Mouse (Mus musculus) NIH3T3 (cell line): Measurements from ENCODE around the gene Hoxa7.

Source experiments
- DNase-seq: peaks from one replicate; pipeline ENCODE4 v3.0.0-alpha.2; 2012; ENCODE audit warnings: low read depth

Gene Hoxa7

DNA sequence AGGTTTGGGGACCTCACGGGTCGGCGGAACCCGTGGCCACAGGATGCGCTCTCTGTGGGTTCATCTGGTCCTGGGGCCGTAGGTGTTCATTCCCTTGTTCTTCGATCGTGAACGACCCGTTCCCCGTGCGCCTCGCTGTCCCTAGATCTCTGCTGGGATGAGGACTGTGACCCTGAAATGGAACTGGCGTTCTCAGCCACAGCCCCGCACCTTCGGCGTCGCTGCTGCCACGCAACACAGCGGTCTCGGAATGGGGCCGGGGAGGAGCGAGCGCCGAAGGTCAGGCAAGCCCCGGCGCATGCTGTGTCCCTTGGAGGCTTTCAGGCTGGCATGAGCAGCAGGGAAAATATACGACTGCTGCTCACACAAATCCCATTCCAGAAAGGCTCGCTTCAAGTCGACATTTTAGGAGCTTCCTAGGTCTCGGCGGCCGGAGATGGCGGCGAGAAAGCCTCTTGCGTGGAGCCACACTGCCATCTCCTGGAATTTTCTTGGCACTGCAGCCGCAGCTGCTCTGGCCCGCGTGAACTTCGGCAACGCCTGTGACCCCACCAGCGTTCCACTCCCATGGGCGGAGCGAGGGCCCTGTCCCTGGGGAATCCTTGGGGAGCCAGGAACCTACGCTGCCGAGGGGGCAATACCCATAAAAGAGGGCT lies at the start of gene Hoxa7:
Hoxa7 (minus strand) TSS at position 518 of the 656 bp plus-strand sequence.
- DNase-seq = peak; percentile 96

DNA sequence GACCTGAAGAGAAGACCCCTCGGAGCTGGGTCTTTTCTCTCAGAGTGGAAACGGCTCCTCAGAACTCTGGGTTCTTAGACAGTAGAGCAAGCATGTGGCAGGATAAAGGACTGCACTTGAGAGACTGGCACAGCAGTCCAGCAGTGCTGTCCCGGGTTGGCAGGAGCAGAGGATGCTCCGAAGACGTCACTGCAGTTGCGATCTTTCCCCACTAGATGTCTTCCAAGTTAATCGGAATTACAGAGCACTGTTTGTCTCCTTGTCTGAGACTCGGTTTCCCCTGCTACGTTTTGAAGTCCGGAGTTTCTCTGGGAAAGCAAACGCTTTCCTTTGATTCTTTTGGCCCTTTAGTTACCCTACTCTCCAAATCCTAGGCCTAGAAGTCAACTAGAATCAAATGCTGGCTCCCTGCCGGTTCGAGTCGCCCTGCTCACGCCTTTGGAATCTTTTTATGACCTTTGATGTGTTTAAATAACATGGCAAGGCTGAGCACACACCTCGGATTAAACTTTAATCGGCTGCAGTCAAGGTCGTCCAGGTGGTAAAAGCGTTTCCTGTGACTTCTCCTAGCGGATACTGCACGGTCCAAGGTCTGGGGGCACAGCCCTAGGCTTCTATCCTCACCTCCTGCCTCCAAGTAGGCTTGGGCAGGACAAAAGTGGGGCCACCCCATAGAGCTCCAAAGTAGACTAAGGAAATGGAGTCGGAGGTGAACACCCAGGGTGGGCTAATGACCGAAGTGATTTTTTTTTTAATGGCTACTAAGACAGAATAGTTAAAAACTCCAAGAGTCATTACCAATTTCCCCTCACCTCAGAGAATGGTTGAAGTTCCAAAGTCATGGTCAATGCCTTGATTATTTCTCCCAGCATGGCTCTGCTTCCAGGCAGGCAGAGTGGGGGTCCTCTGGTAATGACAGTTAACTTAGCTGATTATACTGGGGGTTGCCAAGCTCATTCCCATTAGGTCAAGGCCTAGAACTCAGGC lies 49.1 kb upstream of the Hoxa7 start:
- DNase-seq = peak; percentile 85

DNA sequence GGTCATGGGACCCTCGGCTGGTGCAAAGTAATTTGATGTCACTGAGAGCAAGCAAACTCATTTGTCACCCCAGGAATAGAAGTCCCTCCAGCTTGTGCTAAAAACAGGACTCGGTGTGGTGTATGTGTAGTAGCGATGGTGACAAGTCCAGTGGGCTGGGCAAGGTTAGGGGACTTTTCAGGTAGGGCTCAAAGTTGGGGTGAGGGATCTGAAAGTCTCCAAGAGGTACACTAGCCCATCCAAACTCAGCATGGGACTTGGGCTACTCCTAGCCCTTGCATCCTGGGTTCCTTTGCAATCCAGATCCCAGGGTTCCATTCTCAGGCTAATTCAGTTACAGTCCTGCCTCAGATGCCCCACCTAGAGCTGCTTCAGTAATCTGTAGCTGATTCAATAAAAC lies 47.1 kb upstream of the Hoxa7 start:
- no peak for DNase-seq

DNA sequence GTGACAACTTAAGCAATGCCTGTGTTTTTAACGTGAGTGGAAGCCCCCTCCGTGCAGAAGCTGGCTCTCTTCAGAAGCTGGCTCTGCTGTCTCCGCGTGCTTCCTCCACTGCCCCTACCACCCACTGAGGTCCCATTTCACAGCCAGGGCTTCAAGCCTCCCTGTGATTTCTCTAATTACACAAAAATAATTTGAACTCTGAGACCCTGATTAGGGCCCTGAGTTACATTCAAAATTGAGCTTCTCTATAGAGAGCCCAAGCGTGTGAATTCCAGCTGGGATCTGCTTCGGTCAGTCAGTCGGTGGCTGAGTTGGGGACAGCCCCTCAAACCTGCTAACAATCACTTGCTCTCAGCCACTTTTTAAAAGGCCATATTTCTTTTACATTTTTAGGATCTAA lies 46.7 kb upstream of the Hoxa7 start:
- DNase-seq = no peak

DNA sequence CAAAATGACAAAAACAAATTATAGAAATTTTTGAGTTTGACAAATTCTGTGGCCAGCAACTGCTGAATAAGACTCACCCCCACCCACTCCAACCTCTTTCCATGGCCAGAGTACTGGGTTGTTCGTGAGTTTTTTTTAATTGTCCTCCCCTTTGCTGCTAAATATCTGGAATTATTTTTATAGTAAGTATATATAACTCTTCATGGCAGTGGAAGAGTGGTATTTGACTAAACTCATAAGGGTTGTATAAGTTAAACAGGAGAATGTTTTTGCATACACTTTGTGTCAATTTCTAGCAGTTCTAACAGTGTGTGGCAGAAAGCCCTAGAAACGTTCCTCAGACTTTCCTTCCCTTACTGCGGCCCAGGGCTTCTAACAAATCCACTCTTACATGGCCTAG lies 46.0 kb upstream of the Hoxa7 start:
- no peak for DNase-seq

DNA sequence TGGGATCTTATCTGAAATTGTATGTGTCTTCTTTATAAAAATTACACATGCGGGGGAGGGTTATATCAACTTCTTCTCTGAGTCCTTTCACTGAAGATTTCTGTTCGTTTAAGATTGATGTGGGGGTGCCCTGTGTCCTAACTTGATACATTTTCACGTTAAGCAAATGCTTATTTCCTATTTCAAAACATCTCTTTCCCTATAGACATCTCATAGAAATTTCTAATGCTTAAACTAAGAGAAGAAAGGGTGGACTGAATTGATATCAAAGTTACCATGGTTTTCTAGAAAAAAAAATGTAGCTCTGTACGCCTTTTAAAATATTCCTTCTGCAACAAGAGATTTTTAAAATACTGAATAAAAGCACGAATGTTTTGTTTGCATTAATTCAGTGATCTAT lies 45.6 kb upstream of the Hoxa7 start:
- no peak for DNase-seq

DNA sequence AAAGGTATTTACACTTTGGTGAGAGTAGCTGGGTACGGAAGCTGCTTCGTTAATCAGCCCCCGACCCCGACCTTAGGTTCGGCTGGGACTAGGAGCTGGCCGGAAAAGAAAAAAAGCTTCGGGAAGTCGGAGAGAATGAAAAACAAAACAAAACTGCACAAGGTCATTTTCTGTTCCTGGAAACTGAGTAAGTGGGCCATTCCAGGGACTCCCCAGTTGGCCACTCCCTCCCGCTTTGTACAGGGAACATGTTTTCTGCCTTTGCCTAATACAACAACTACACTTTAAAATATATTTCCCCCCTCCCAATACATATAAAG lies 45.0 kb upstream of the Hoxa7 start:
- DNase-seq = no peak

DNA sequence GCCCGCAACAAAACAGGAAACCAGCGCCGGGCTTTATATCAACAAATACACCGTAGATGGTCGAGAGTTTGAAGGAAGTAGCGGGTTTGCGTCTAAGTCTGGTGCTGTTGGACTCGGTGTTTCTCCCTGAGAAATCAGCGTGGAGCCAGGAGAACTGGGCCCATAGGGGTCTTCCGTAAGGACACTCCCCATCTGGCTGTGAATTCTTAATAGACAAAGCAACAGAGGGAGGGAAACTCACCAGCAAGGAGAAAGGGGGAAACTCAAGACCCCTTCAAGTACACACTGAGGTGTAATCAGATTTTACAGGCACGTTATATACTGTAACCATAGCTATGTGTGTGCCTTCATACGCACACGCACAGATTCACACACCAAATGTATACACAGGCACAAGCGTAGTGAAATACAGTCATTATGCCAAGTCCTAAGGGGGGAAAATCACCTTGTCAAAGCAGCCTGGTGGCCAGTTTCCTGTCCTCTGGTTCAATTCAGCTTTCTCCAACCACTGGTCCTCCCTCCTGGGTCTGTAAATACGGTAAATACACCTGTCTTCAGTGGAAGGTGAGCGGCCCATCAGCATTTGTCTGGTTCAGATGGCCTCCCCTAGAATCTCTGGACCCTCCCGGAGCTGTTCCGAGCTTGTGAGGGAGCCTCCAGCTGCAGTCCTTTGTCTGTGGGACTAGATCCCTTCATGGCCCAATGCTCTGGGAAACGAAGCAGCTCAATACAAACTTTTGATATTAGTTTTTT lies 44.4 kb upstream of the Hoxa7 start:
- no peak for DNase-seq

DNA sequence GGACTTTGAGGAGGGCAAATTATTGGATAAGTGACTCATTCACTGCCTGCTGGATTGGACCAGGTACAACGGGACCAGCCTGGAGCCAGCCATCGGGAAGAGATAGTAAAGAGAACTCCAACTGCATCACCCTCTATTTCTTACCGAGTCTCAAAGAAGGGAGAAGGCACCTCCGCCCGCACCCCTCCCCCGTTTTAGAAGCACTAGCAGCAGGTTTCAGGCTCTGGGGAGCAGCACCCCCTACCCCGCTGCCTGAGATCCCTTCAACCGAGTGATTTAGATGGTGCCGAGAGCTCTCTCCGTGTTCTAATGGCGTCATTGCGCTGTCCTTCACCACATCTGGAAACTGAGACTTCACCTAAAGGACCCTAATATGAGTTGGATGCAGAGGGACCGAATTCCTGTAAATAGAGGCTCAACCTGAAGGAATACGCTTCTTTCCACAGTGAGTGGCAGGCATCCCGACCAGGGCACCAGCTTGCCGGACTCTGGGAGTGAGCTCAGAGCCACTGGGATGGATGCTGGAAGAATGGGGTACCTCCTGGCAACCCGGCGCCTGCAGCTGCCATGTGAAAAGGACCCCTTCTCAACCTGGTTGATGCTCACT lies 43.8 kb upstream of the Hoxa7 start:
- DNase-seq = no peak

DNA sequence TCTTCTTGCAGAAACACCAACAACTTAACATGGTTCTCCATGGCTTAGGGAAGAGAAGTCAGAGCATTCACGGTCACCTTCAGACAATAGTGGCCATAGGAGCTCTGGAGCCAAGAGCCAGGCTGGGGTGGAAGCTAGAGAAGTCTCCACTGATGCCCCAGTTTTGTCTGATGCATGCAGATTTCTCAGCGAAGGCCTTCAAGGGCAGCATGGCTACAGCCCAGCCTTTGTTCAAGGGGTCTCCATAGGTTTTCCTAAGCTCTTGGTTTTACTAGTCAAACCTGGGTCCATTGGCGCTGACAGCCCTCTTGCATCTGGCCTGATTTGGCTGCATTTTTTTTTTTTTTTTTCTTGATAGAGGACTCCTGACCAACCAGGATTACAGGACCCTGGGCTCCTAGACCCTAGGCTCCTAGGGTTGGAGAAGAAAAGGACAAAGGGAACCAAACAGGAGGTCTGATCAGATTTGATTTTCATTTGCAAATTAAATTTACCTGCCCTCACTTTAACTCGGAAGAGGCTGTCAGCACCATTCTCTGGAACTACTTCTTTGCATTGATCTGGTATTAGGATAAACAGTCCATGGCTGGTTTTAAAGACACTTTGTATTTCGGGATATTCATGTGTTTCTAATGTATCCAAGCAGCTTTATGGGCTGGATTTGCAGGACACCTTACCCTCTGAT lies 42.6 kb upstream of the Hoxa7 start:
- DNase-seq = no peak

DNA sequence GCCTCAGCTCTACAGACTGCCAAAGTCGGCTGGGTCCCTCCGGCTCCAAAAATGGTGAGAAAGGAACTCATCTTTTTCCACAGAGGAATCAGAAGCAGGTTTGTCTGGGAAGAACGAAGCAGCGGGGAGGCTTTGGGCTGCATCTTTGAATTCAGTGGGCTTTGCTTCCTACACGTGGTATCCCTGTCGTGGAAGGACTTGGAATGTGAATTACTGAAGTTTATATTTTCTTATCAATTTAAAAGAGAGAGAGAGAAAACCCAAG lies 41.6 kb upstream of the Hoxa7 start:
- DNase-seq = no peak

DNA sequence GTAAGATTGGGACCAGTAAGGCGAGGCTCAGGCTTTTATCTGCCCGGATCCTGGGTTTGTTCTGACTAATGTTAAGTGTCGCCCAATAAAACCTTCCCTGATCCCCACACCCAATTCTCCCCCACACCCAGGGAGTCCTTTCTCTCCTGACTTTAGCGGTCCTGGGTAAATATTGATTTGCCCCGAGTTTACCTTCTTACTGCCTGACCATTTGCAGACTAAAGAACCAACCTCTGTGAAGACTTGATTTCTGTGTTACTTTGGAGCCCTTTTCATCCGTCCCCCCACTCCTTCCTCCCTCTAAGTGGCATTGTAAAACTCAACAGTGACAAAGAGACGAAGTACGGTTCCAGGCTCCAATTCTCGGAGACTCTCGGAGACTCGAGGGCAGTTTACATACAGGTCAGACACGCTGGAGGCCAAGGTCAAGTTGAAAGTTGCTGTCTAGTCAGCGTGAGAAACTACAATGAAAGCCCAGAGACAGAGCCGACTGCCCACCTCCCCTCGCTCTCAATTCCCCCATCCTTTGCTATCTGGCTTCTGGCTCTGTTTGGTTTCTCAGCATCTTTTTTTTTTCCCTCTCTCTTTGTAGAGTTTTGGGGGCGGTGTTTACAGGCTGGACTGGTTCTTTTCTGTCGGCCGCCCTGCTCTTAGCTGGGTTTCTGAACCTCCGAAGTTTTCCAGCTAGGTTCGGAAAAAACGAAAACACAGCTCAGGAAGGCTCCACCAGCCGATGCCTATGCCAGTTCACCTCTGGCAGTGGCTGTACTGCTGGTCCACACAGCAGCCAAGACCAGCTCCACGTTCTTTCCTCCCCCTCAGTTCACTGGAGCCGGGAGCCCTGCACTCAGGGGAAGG lies 41.0 kb upstream of the Hoxa7 start:
- no peak for DNase-seq

DNA sequence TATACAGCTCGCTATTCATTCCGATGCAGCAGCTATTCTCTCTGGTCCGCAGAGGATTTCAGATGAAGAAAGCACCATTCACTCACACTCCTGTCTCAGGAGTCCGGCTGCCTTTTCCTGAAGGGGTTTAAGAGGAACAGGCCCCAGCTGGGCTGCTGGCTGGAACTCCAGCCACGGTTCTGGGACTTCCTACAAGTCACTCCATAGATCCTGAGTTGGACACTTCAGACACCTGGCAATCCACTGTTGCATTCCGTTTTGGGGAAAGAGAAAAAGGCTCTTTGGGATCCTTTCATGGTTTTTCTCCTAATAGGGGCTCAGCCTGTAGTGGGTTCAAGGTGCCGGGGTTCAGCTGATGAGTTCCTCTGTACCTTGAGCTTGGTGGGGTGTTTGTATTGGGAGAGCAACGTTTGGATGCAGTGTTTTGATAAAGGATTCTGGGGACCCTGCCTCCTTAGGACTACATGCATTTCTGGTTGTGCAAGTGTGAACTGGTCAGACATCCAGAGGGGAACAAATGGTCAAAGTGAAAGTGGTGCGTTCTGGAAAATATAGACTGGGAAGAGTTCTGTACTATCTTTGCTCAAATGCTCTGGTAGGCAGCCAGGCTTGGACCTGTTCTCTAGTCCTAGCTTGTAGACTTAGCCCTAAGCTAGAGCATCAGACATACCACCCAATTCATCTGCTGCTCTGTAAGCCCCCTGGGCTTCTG lies 40.3 kb upstream of the Hoxa7 start:
- no peak for DNase-seq

DNA sequence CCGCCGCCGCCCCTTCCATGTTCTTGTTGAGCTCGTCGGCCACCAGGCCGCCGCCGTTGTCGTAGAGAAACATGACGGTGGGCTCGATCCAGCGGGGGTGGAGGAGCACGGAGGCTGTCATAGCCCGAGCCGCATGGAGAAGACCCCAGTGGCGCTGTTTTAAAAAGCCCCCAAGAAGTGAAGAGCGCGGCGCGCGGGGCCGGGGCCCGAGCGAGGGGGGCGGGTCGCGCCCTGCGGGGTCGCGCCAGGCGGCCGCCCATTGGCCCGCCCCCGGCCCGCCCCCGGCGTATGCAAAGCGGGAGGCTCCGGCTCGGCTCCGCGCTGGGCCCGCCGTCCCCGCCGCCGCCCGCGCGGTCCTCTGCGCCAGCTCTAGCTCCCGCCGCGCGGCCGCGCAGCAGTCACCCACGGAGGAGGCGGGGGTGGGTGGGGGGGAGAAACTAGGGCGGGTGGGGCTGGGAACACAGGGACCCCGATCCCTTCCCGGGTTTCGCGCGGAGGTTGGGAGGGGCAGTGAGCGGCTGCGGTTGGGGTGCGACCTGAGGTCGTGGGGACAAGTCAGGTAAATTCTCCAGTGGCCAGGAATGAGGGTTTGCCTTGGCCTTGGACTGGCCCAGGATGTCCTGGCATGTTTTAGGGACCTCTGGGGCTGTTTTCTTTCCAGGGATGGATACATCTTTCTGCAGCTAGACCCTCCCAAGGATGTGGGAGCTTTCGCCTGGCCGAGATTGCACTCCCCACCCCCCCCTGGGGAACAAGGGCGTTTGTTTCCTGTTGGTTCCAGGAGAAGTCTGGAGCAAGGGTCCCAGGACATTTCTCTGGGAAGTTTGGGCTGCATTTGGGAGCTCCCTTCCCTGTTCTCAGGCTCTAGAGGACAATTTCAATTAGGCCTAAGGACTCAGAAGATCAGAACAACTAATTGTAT lies 39.3 kb upstream of the Hoxa7 start, which contains the start of gene Hoxa13:
Hoxa13 (minus strand) TSS at position 227 of the 922 bp plus-strand sequence.
- DNase-seq = no peak

DNA sequence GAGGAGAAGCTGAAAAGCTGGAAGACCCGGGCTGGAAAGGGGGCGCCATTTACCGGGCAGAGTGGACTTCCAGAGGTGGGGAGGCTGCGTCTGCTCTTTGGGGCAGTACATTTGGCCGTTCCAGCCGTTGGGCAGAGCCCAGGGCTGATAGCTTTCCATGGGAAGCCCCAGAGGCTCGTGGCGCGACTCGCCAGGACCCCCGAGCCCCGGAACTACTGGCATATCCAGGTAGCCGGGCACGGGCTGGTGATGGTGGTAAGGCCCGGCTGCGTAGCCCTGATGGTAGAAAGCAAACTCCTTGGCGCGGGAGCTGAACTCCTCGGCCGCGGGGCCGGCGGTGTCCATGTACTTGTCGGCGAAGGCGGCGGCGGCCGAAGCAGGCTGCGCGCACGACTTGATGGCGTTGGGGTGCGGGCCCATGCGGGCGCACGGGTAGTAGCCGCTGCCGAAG lies 38.2 kb upstream of the Hoxa7 start:
- DNase-seq = no peak

DNA sequence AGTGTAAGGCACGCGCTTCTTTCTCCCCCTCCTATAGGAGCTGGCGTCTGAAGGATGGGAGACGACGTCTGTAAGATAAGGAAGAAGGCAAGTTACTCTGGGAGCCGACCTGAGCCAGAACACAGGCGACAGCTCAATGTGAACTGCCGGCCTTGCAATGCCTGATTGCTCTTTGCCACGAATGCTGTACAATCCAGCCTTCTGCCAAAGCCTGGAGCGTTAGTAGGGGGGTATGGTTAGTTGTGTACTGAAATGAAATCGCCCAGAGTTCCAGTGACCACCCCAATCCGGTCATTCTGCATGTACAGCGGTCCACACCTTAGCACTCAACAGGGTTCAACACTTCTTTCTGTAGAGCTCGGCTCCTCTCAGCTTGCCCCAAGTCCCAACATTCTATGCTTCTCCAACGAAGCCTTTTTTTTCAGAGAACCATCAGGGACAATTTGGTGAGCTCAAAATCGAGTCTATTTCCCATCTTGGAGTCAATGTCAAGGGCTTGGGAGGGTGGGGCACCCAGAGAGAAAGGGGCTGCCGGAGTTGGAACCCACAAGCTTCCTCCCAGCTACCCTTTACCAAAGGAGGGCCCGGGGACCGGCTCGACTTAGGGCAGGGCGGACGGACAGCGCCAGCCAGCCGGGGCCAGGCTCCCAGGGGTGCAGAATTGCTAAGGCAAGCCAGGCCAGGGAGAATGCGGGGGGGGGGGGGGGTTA lies 37.6 kb upstream of the Hoxa7 start:
- no peak for DNase-seq

DNA sequence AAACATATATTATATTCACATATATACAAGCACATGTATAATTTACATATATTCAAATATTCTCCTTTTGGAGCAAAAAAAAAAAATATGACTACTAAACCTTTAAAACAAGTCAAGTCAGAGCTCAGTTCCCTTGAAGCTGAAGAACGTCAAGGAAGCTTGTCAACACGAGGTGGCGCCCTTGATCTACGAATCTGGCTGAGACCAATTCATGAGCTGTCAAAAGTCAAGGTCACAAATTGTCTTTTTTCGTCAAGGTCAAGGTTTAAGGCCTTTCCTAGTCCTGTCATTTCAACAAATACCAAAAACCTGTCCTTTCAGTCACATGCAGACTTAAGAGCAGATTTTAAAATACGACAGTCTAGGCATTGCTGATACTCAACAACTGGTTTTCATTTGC lies 35.3 kb upstream of the Hoxa7 start:
- peak; percentile 86 for DNase-seq
